Mouse (Mus musculus): ENCODE measurements around the gene Rnf217. TPM values are rescaled to one million over a fixed set of nuclear protein-coding genes. Genes with fewer than 3 reads are reported as not detected.

Rnf217 gene
- polyA plus RNA-seq, 1 experiment: 0.50 TPM

GRCm38 (mm10) chr10:31544149-31544942 lies 64.6 kb downstream of the Rnf217 start:
- Histone ChIP-seq H3K4me3 (replicated peaks; ENCODE audit: control insufficient read depth, low read depth, low read length) (no peak overlapping the region), H3K27ac (ENCODE audit: control insufficient read depth, insufficient read depth, low read depth, low read length, poor library complexity) (no peak overlapping the region), H3K4me1 (ENCODE audit: control insufficient read depth, insufficient read depth, low read length) (no peaks in the 10 kb centered on the region)
- WGBS: 30% methylated on average over 6 of the region's 6 CpGs
- no peak for TF ChIP-seq POLR2A (IDR thresholded peaks at IDR 0.05; ENCODE audit: borderline replicate concordance, control insufficient read depth, low read depth, low read length)
- TF ChIP-seq CTCF (IDR thresholded peaks at IDR 0.05; ENCODE audit: control insufficient read depth, insufficient read depth, low read length): no peak

GRCm38 (mm10) chr10:31540518-31540917 lies 68.5 kb downstream of the Rnf217 start:
- no peak overlapping the region for H3K4me3 ChIP-seq (replicated peaks; ENCODE audit: control insufficient read depth, low read depth, low read length)
- WGBS: 73% methylated on average over 4 of the region's 4 CpGs
- TF ChIP-seq CTCF (IDR thresholded peaks at IDR 0.05; ENCODE audit: control insufficient read depth, insufficient read depth, low read length): no peak
- no peaks in the 10 kb centered on the region for H3K4me1 ChIP-seq (ENCODE audit: control insufficient read depth, insufficient read depth, low read length)
- H3K27ac ChIP-seq (ENCODE audit: control insufficient read depth, insufficient read depth, low read depth, low read length, poor library complexity): no peak overlapping the region

DNA sequence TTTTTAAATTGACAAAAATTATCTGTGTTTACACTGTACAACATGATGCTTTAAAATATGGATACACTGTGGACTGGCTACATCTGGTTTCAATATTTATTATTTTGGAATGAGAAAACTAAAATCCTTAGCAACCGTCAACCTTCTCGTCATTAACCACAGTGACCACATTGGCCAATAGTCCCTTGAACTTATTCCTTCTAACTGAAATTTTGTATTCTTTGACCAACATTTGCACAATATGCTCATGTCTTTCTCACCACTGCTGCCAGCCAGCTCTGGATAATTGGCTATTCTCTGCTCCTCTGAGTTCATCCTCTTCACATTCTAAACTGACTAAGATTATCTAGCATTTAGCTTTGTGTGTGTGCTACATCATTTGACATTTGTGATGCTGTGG lies 69.6 kb downstream of the Rnf217 start:
- H3K4me3 ChIP-seq (replicated peaks; ENCODE audit: control insufficient read depth, low read depth, low read length): no peak overlapping the region
- no peak overlapping the region for H3K27ac ChIP-seq (ENCODE audit: control insufficient read depth, insufficient read depth, low read depth, low read length, poor library complexity)
- no peaks in the 10 kb centered on the region for H3K4me1 ChIP-seq (ENCODE audit: control insufficient read depth, insufficient read depth, low read length)
- no peak for TF ChIP-seq CTCF (IDR thresholded peaks at IDR 0.05; ENCODE audit: control insufficient read depth, insufficient read depth, low read length)
- 28% methylated on average over 2 of the region's 2 CpGs for WGBS

DNA sequence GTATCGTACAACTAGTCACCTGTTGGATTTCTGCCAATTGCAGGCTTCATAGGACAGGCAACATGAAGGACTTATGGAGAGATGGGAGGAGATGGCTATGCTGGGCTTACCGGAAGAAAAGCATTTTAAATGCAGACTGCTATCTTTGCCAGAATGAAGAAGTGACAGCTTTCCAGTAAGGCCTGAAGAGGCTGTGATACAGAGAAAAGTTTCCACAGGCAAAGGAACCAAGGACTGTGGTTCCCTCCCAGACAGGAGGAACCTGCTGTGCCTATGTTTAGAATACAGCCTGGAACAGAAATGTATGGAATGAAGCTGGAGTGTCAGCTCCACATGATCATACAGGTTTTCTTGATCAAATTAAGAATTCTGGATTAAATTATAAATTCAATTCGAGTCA lies 70.3 kb downstream of the Rnf217 start:
- 61% methylated on average over 3 of the region's 3 CpGs for WGBS
- Histone ChIP-seq H3K27ac (ENCODE audit: control insufficient read depth, insufficient read depth, low read depth, low read length, poor library complexity) (no peak overlapping the region), H3K4me3 (replicated peaks; ENCODE audit: control insufficient read depth, low read depth, low read length) (no peak overlapping the region), H3K4me1 (ENCODE audit: control insufficient read depth, insufficient read depth, low read length) (no peaks in the 10 kb centered on the region)
- TF ChIP-seq POLR2A (IDR thresholded peaks at IDR 0.05; ENCODE audit: borderline replicate concordance, control insufficient read depth, low read depth, low read length) (no peak), CTCF (IDR thresholded peaks at IDR 0.05; ENCODE audit: control insufficient read depth, insufficient read depth, low read length) (no peak)

GRCm38 (mm10) chr10:31538243-31538642 lies 70.7 kb downstream of the Rnf217 start:
- TF ChIP-seq POLR2A (IDR thresholded peaks at IDR 0.05; ENCODE audit: borderline replicate concordance, control insufficient read depth, low read depth, low read length) (no peak), CTCF (IDR thresholded peaks at IDR 0.05; ENCODE audit: control insufficient read depth, insufficient read depth, low read length) (no peak)
- H3K27ac ChIP-seq (ENCODE audit: control insufficient read depth, insufficient read depth, low read depth, low read length, poor library complexity): no peak overlapping the region
- H3K4me1 ChIP-seq (ENCODE audit: control insufficient read depth, insufficient read depth, low read length): no peaks in the 10 kb centered on the region
- 13% methylated on average over 2 of the region's 2 CpGs for WGBS
- no peak overlapping the region for H3K4me3 ChIP-seq (replicated peaks; ENCODE audit: control insufficient read depth, low read depth, low read length)

DNA sequence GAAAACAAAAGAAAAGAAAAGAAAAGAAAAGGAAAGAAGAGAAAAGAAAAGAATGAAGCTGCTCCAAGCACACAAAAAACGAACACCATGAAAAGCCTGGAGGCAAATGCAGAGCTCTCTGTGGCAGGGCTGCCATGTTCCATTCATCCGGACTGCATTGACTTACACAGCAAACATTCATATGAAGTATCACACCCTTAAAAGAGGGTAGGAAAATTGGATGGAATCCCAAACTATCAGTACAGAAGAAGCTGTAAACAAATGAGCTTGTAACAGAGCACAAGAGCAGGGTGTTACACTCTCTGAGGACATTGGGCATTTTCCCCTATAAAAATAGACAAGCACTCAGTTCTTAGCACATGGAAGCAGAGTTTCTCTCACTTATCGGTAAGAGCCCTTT lies 71.8 kb downstream of the Rnf217 start:
- 76% methylated on average over 3 of the region's 3 CpGs for WGBS
- TF ChIP-seq CTCF (IDR thresholded peaks at IDR 0.05; ENCODE audit: control insufficient read depth, insufficient read depth, low read length): no peak
- no peak for TF ChIP-seq POLR2A (IDR thresholded peaks at IDR 0.05; ENCODE audit: borderline replicate concordance, control insufficient read depth, low read depth, low read length)
- Histone ChIP-seq H3K27ac (ENCODE audit: control insufficient read depth, insufficient read depth, low read depth, low read length, poor library complexity) (no peak overlapping the region), H3K4me3 (replicated peaks; ENCODE audit: control insufficient read depth, low read depth, low read length) (no peak overlapping the region), H3K4me1 (ENCODE audit: control insufficient read depth, insufficient read depth, low read length) (no peaks in the 10 kb centered on the region)

GRCm38 (mm10) chr10:31535046-31535445 lies 73.9 kb downstream of the Rnf217 start:
- no peaks in the 10 kb centered on the region for H3K4me1 ChIP-seq (ENCODE audit: control insufficient read depth, insufficient read depth, low read length)
- TF ChIP-seq CTCF (IDR thresholded peaks at IDR 0.05; ENCODE audit: control insufficient read depth, insufficient read depth, low read length) (no peak), POLR2A (IDR thresholded peaks at IDR 0.05; ENCODE audit: borderline replicate concordance, control insufficient read depth, low read depth, low read length) (no peak)
- no peak overlapping the region for H3K4me3 ChIP-seq (replicated peaks; ENCODE audit: control insufficient read depth, low read depth, low read length)
- H3K27ac ChIP-seq (ENCODE audit: control insufficient read depth, insufficient read depth, low read depth, low read length, poor library complexity): no peak overlapping the region
- WGBS: 86% methylated on average over 2 of the region's 2 CpGs

DNA sequence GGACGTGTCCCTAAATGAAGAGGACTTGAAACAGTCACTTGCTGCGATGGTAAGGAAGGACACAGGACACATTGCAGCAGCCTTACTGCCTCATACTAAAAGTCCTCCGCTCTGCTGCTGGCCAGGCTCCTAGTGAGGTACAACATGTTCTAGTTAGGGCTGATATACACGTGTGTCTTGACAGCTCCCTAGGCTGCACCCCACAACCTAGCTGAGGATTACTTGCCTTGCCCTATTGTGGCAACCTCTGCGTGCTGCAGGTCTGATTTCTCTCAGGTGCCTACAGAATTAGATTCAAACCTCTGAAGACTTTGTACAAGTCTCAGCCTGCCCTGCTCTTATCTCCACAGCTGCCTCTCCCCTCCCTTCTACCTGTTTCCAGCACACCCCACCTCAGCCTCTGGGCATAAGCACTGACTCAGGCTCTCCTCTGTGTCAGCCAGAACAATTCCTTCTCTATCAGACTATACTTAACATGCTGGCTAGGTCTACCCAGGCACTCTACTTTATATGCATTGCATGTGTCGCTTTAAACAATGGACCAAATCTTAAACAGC lies 75.6 kb downstream of the Rnf217 start:
- 81% methylated on average over 6 of the region's 6 CpGs for WGBS
- no peak for TF ChIP-seq CTCF (IDR thresholded peaks at IDR 0.05; ENCODE audit: control insufficient read depth, insufficient read depth, low read length)

GRCm38 (mm10) chr10:31532782-31533181 lies 76.2 kb downstream of the Rnf217 start:
- TF ChIP-seq CTCF (IDR thresholded peaks at IDR 0.05; ENCODE audit: control insufficient read depth, insufficient read depth, low read length) (no peak), POLR2A (IDR thresholded peaks at IDR 0.05; ENCODE audit: borderline replicate concordance, control insufficient read depth, low read depth, low read length) (no peak)
- 74% methylated on average over 2 of the region's 2 CpGs for WGBS
- no peaks in the 10 kb centered on the region for H3K4me1 ChIP-seq (ENCODE audit: control insufficient read depth, insufficient read depth, low read length)
- H3K27ac ChIP-seq (ENCODE audit: control insufficient read depth, insufficient read depth, low read depth, low read length, poor library complexity): no peak overlapping the region
- H3K4me3 ChIP-seq (replicated peaks; ENCODE audit: control insufficient read depth, low read depth, low read length): no peak overlapping the region

More for the DNA sequence above, 75.6 kb downstream of the Rnf217 start:
- Histone ChIP-seq H3K27ac (ENCODE audit: control insufficient read depth, insufficient read depth, low read depth, low read length, poor library complexity) (no peak overlapping the region), H3K4me3 (replicated peaks; ENCODE audit: control insufficient read depth, low read depth, low read length) (no peak overlapping the region), H3K4me1 (ENCODE audit: control insufficient read depth, insufficient read depth, low read length) (no peaks in the 10 kb centered on the region)
